Mouse (Mus musculus): ENCODE data around the gene Tmem243. TPM values are rescaled to one million over a fixed set of nuclear protein-coding genes. Genes with fewer than 3 reads are reported as not detected.

The Tmem243 gene
- 17.3 and 18.4 TPM in 2 replicates for polyA plus RNA-seq (2015; fragmentation: Nextera tagmentation; extraction: Ambion mirVana)

- Histone ChIP-seq H3K9ac (peak within 1 kb of the TSS; percentile 80), H3K4me2 (peak within 1 kb of the TSS; percentile 82), H3K4me1 (peaks cover 10% of the 10 kb centered on the region), H3K4me3 (peak within 1 kb of the TSS; percentile 85), H3K36me3 (no peaks in the 10 kb centered on the region), H3K9me3 (peaks cover 5% of the 10 kb centered on the region; the same call in 1 of the 2 replicates), H3K27ac (no peak within 1 kb of the TSS), H3K27me3 (peaks cover 31% of the 10 kb centered on the region)
- peak; percentile 88 for ATAC-seq (ENCODE audit: insufficient number of reproducible peaks, insufficient read depth, low FRiP score, low TSS enrichment, low read depth)
- under 1% methylated on average over 59 of the region's 59 CpGs for WGBS
These were observed at the start of gene Tmem243 for GRCm38 (mm10) chr5:9100207-9100848. Gene Tmem243, plus strand, starts transcription at chr5:9100668.

- Histone ChIP-seq H3K27me3 (no peaks in the 10 kb centered on the region), H3K4me3 (no peak overlapping the region), H3K4me1 (no peaks in the 10 kb centered on the region), H3K4me2 (no peak overlapping the region), H3K36me3 (no peaks in the 10 kb centered on the region), H3K27ac (no peak overlapping the region), H3K9ac (no peak overlapping the region), H3K9me3 (no peaks in the 10 kb centered on the region)
- no peak for ATAC-seq (ENCODE audit: insufficient number of reproducible peaks, insufficient read depth, low FRiP score, low TSS enrichment, low read depth)
- WGBS, result 30% methylated on average over 3 of the region's 3 CpGs
These were observed 44.3 kb upstream of the Tmem243 start for GRCm38 (mm10) chr5:9056020-9056660.

- no peak overlapping the region for H3K4me2 ChIP-seq
- H3K36me3 ChIP-seq, result no peaks in the 10 kb centered on the region
- H3K4me1 ChIP-seq, result no peaks in the 10 kb centered on the region
- WGBS, result 84% methylated on average over 5 of the region's 5 CpGs
- no peaks in the 10 kb centered on the region for H3K9me3 ChIP-seq
- H3K27me3 ChIP-seq, result no peaks in the 10 kb centered on the region
- H3K9ac ChIP-seq, result no peak overlapping the region
- H3K4me3 ChIP-seq, result no peak overlapping the region
- H3K27ac ChIP-seq, result no peak overlapping the region
- ATAC-seq (ENCODE audit: insufficient number of reproducible peaks, insufficient read depth, low FRiP score, low TSS enrichment, low read depth), result no peak
These were observed 43.1 kb upstream of the Tmem243 start for GRCm38 (mm10) chr5:9057277-9057879.

GRCm38 (mm10) chr5:9059303-9060023 is 41.0 kb upstream of the Tmem243 start:
- no peaks in the 10 kb centered on the region for H3K4me1 ChIP-seq
- H3K4me3 ChIP-seq, result no peak overlapping the region
- no peaks in the 10 kb centered on the region for H3K27me3 ChIP-seq
- no peaks in the 10 kb centered on the region for H3K9me3 ChIP-seq
- 74% methylated on average over 6 of the region's 6 CpGs for WGBS
- ATAC-seq (ENCODE audit: insufficient number of reproducible peaks, insufficient read depth, low FRiP score, low TSS enrichment, low read depth), result no peak
- H3K36me3 ChIP-seq, result no peaks in the 10 kb centered on the region
- H3K9ac ChIP-seq, result no peak overlapping the region
- H3K27ac ChIP-seq, result no peak overlapping the region
- H3K4me2 ChIP-seq, result no peak overlapping the region

- no peak overlapping the region for H3K4me2 ChIP-seq
- H3K36me3 ChIP-seq, result no peaks in the 10 kb centered on the region
- 82% methylated on average over 14 of the region's 14 CpGs for WGBS
- H3K9me3 ChIP-seq, result no peaks in the 10 kb centered on the region
- no peak overlapping the region for H3K4me3 ChIP-seq
- H3K9ac ChIP-seq, result no peak overlapping the region
- no peaks in the 10 kb centered on the region for H3K27me3 ChIP-seq
- no peaks in the 10 kb centered on the region for H3K4me1 ChIP-seq
- no peak for ATAC-seq (ENCODE audit: insufficient number of reproducible peaks, insufficient read depth, low FRiP score, low TSS enrichment, low read depth)
- no peak overlapping the region for H3K27ac ChIP-seq
These were observed 40.2 kb upstream of the Tmem243 start for GRCm38 (mm10) chr5:9060228-9060627.

- no peaks in the 10 kb centered on the region for H3K9me3 ChIP-seq
- H3K27ac ChIP-seq, result no peak overlapping the region
- WGBS, result 90% methylated on average over 1 of the region's 1 CpGs
- H3K36me3 ChIP-seq, result no peaks in the 10 kb centered on the region
- no peak overlapping the region for H3K4me2 ChIP-seq
- H3K4me1 ChIP-seq, result no peaks in the 10 kb centered on the region
- no peaks in the 10 kb centered on the region for H3K27me3 ChIP-seq
- no peak overlapping the region for H3K9ac ChIP-seq
- H3K4me3 ChIP-seq, result no peak overlapping the region
- ATAC-seq (ENCODE audit: insufficient number of reproducible peaks, insufficient read depth, low FRiP score, low TSS enrichment, low read depth), result no peak
These were observed 36.3 kb upstream of the Tmem243 start for GRCm38 (mm10) chr5:9064217-9064616.

GRCm38 (mm10) chr5:9068886-9069285 is 31.6 kb upstream of the Tmem243 start:
- H3K9me3 ChIP-seq, result no peaks in the 10 kb centered on the region
- no peaks in the 10 kb centered on the region for H3K4me1 ChIP-seq
- no peak overlapping the region for H3K27ac ChIP-seq
- WGBS, result 55% methylated on average over 2 of the region's 2 CpGs
- no peaks in the 10 kb centered on the region for H3K36me3 ChIP-seq
- no peak overlapping the region for H3K4me2 ChIP-seq
- ATAC-seq (ENCODE audit: insufficient number of reproducible peaks, insufficient read depth, low FRiP score, low TSS enrichment, low read depth), result no peak
- no peaks in the 10 kb centered on the region for H3K27me3 ChIP-seq
- no peak overlapping the region for H3K4me3 ChIP-seq
- H3K9ac ChIP-seq, result no peak overlapping the region

- H3K36me3 ChIP-seq, result no peaks in the 10 kb centered on the region
- H3K4me1 ChIP-seq, result no peaks in the 10 kb centered on the region
- H3K27ac ChIP-seq, result no peak overlapping the region
- H3K27me3 ChIP-seq, result no peaks in the 10 kb centered on the region
- no peak overlapping the region for H3K9ac ChIP-seq
- no peak overlapping the region for H3K4me2 ChIP-seq
- H3K9me3 ChIP-seq, result no peaks in the 10 kb centered on the region
- 71% methylated on average over 6 of the region's 6 CpGs for WGBS
- ATAC-seq (ENCODE audit: insufficient number of reproducible peaks, insufficient read depth, low FRiP score, low TSS enrichment, low read depth), result no peak
- H3K4me3 ChIP-seq, result no peak overlapping the region
These were observed 30.8 kb upstream of the Tmem243 start for GRCm38 (mm10) chr5:9069599-9070209.

- ATAC-seq (ENCODE audit: insufficient number of reproducible peaks, insufficient read depth, low FRiP score, low TSS enrichment, low read depth), result no peak
- Histone ChIP-seq H3K4me2 (no peak overlapping the region), H3K4me3 (no peak overlapping the region), H3K9me3 (no peaks in the 10 kb centered on the region), H3K4me1 (no peaks in the 10 kb centered on the region), H3K9ac (no peak overlapping the region), H3K27ac (no peak overlapping the region), H3K27me3 (no peaks in the 10 kb centered on the region), H3K36me3 (no peaks in the 10 kb centered on the region)
- WGBS, result 88% methylated on average over 3 of the region's 3 CpGs
These were observed 29.1 kb upstream of the Tmem243 start for GRCm38 (mm10) chr5:9071360-9071759.

- ATAC-seq (ENCODE audit: insufficient number of reproducible peaks, insufficient read depth, low FRiP score, low TSS enrichment, low read depth), result no peak; the same call in 1 of the 2 replicates
- Histone ChIP-seq H3K9me3 (no peaks in the 10 kb centered on the region), H3K36me3 (no peaks in the 10 kb centered on the region), H3K4me2 (no peak overlapping the region), H3K4me1 (no peaks in the 10 kb centered on the region), H3K27me3 (no peaks in the 10 kb centered on the region), H3K27ac (no peak overlapping the region), H3K4me3 (no peak overlapping the region), H3K9ac (no peak overlapping the region)
- WGBS, result 46% methylated on average over 5 of the region's 5 CpGs
These were observed 27.2 kb upstream of the Tmem243 start for GRCm38 (mm10) chr5:9073177-9073854.

Measured in embryonic facial prominence, embryonic 13.5 days (tissue).